Mouse (Mus musculus): ENCODE results near the gene Nr1h3. TPM values are rescaled to one million over a fixed set of nuclear protein-coding genes. Genes with fewer than 3 reads are reported as not detected.

The Nr1h3 gene
- total and polyA plus RNA-seq, 3 experiments, result 0.17 to 0.93 TPM; not detected in 1

GRCm38 (mm10) chr2:91223614-91224013 lies 21.0 kb upstream of the Nr1h3 start:
- H3K79me2 ChIP-seq (replicated peaks; ENCODE audit: control insufficient read depth, extremely low read depth, insufficient read depth, poor library complexity, severe bottlenecking), result no peaks in the 10 kb centered on the region
- H3K36me3 ChIP-seq (replicated peaks in 1 of 2; ENCODE audit: control insufficient read depth in 1 of 2, insufficient read depth in 1 of 2, low read length in 1 of 2), result peaks cover 0 to 24% of the 10 kb centered on the region in 2 experiments
- H3K4me2 ChIP-seq (ENCODE audit: insufficient read depth, low read depth, poor library complexity, severe bottlenecking), result no peak overlapping the region
- no peak overlapping the region for H3K27ac ChIP-seq (ENCODE audit: insufficient read depth, low read depth)
- no peak for DNase-seq (ENCODE audit: extremely low read depth)
- H3K27me3 ChIP-seq (replicated peaks), result no peaks in the 10 kb centered on the region
- no peak overlapping the region for H3K9ac ChIP-seq (ENCODE audit: insufficient read depth, low read depth)
- dilution Hi-C loops (cut with MboI; ENCODE audit: extremely low pct_ligation_motif_present, extremely low pct_unique_long_range_greater_than_20kb, low sequenced_read_pairs) (no loop called here), in situ Hi-C loops (cut with MboI; ENCODE audit: low pct_ligation_motif_present, low pct_unique_long_range_greater_than_20kb, low sequenced_read_pairs) (no loop called here)
- no peaks in the 10 kb centered on the region for H3K9me3 ChIP-seq (replicated peaks; ENCODE audit: low read length)
- TF ChIP-seq PAX5 (IDR thresholded peaks at IDR 0.05; ENCODE audit: low read length) (no peak), RAD21 (IDR thresholded peaks at IDR 0.05; ENCODE audit: low read depth, low read length) (peak; percentile 7; the same call in 1 of the 2 replicates), CTCF (conservative IDR thresholded peaks at IDR 0.05 in 1 of 2, IDR thresholded peaks at IDR 0.05 in 1 of 2; ENCODE audit: low read depth in 2 of 2, low read length in 2 of 2) (peak in 1 of 2 experiments; percentile 14; a peak in 1 of 4 replicates)
- H3K4me1 ChIP-seq (ENCODE audit: control insufficient read depth in 1 of 2, insufficient read depth in 2 of 2), result no peaks in the 10 kb centered on the region
- no peak overlapping the region for H3K4me3 ChIP-seq (replicated peaks in 1 of 3; ENCODE audit: low read depth in 2 of 3, low read length in 2 of 3, poor library complexity in 1 of 3)

- Histone ChIP-seq H3K4me1 (ENCODE audit: control insufficient read depth in 1 of 2, insufficient read depth in 2 of 2) (no peaks in the 10 kb centered on the region), H3K9me3 (replicated peaks; ENCODE audit: low read length) (no peaks in the 10 kb centered on the region), H3K27ac (ENCODE audit: insufficient read depth, low read depth) (no peak overlapping the region), H3K4me2 (ENCODE audit: insufficient read depth, low read depth, poor library complexity, severe bottlenecking) (no peak overlapping the region), H3K9ac (ENCODE audit: insufficient read depth, low read depth) (no peak overlapping the region), H3K4me3 (replicated peaks in 1 of 3; ENCODE audit: low read depth in 2 of 3, low read length in 2 of 3, poor library complexity in 1 of 3) (no peak overlapping the region), H3K27me3 (replicated peaks) (no peaks in the 10 kb centered on the region), H3K79me2 (replicated peaks; ENCODE audit: control insufficient read depth, extremely low read depth, insufficient read depth, poor library complexity, severe bottlenecking) (no peaks in the 10 kb centered on the region), H3K36me3 (replicated peaks in 1 of 2; ENCODE audit: control insufficient read depth in 1 of 2, insufficient read depth in 1 of 2, low read length in 1 of 2) (peaks cover 12 to 50% of the 10 kb centered on the region in 2 experiments)
- in situ Hi-C loops (cut with MboI; ENCODE audit: low pct_ligation_motif_present, low pct_unique_long_range_greater_than_20kb, low sequenced_read_pairs), result no loop called here
- no peak for DNase-seq (ENCODE audit: extremely low read depth)
- TF ChIP-seq USF1 (IDR thresholded peaks at IDR 0.05; ENCODE audit: low read depth, low read length) (no peak), JUND (conservative IDR thresholded peaks at IDR 0.05; ENCODE audit: low read depth, low read length) (no peak)
- dilution Hi-C loops (cut with MboI; ENCODE audit: extremely low pct_ligation_motif_present, extremely low pct_unique_long_range_greater_than_20kb, low sequenced_read_pairs), result no loop called here
Observed at GRCm38 (mm10) chr2:91220501-91220900, 17.9 kb upstream of the Nr1h3 start.

- Histone ChIP-seq H3K27me3 (replicated peaks) (no peaks in the 10 kb centered on the region), H3K27ac (ENCODE audit: insufficient read depth, low read depth) (no peak overlapping the region), H3K36me3 (replicated peaks in 1 of 2; ENCODE audit: control insufficient read depth in 1 of 2, insufficient read depth in 1 of 2, low read length in 1 of 2) (peaks cover 24 to 73% of the 10 kb centered on the region in 2 experiments), H3K9ac (ENCODE audit: insufficient read depth, low read depth) (no peak overlapping the region), H3K4me1 (ENCODE audit: control insufficient read depth in 1 of 2, insufficient read depth in 2 of 2) (no peaks in the 10 kb centered on the region), H3K79me2 (replicated peaks; ENCODE audit: control insufficient read depth, extremely low read depth, insufficient read depth, poor library complexity, severe bottlenecking) (no peaks in the 10 kb centered on the region), H3K4me3 (replicated peaks in 1 of 3; ENCODE audit: low read depth in 2 of 3, low read length in 2 of 3, poor library complexity in 1 of 3) (no peak overlapping the region), H3K4me2 (ENCODE audit: insufficient read depth, low read depth, poor library complexity, severe bottlenecking) (no peak overlapping the region), H3K9me3 (replicated peaks; ENCODE audit: low read length) (no peaks in the 10 kb centered on the region)
- dilution Hi-C loops (cut with MboI; ENCODE audit: extremely low pct_ligation_motif_present, extremely low pct_unique_long_range_greater_than_20kb, low sequenced_read_pairs) (no loop called here), in situ Hi-C loops (cut with MboI; ENCODE audit: low pct_ligation_motif_present, low pct_unique_long_range_greater_than_20kb, low sequenced_read_pairs) (no loop called here)
- TF ChIP-seq TCF12 (IDR thresholded peaks at IDR 0.05; ENCODE audit: low read depth, low read length), result no peak
- no peak for DNase-seq (ENCODE audit: extremely low read depth)
Observed at GRCm38 (mm10) chr2:91217032-91217431, 14.4 kb upstream of the Nr1h3 start.

- no peak overlapping the region for H3K27ac ChIP-seq (ENCODE audit: insufficient read depth, low read depth)
- no peak for DNase-seq (ENCODE audit: extremely low read depth)
- peaks cover 52 to 93% of the 10 kb centered on the region in 2 experiments for H3K36me3 ChIP-seq (replicated peaks in 1 of 2; ENCODE audit: control insufficient read depth in 1 of 2, insufficient read depth in 1 of 2, low read length in 1 of 2)
- H3K79me2 ChIP-seq (replicated peaks; ENCODE audit: control insufficient read depth, extremely low read depth, insufficient read depth, poor library complexity, severe bottlenecking), result no peaks in the 10 kb centered on the region
- H3K4me1 ChIP-seq (ENCODE audit: control insufficient read depth in 1 of 2, insufficient read depth in 2 of 2), result no peaks in the 10 kb centered on the region
- no peak overlapping the region for H3K4me2 ChIP-seq (ENCODE audit: insufficient read depth, low read depth, poor library complexity, severe bottlenecking)
- in situ Hi-C loops (cut with MboI; ENCODE audit: low pct_ligation_motif_present, low pct_unique_long_range_greater_than_20kb, low sequenced_read_pairs) (no loop called here), dilution Hi-C loops (cut with MboI; ENCODE audit: extremely low pct_ligation_motif_present, extremely low pct_unique_long_range_greater_than_20kb, low sequenced_read_pairs) (no loop called here)
- H3K4me3 ChIP-seq (replicated peaks in 1 of 3; ENCODE audit: low read depth in 2 of 3, low read length in 2 of 3, poor library complexity in 1 of 3), result no peak overlapping the region
- TF ChIP-seq TBP (conservative IDR thresholded peaks at IDR 0.05; ENCODE audit: low read depth, low read length) (no peak), SMC3 (IDR thresholded peaks at IDR 0.05; ENCODE audit: low read depth, low read length) (peak; percentile 1; the same call in 1 of the 2 replicates), CTCF (conservative IDR thresholded peaks at IDR 0.05 in 1 of 2, IDR thresholded peaks at IDR 0.05 in 1 of 2; ENCODE audit: low read depth in 2 of 2, low read length in 2 of 2) (peak in 1 of 2 experiments; percentile 34; a peak in 1 of 4 replicates), RAD21 (IDR thresholded peaks at IDR 0.05; ENCODE audit: low read depth, low read length) (peak; percentile 30), MYC (IDR thresholded peaks at IDR 0.05; ENCODE audit: low read depth, low read length) (no peak), EP300 (IDR thresholded peaks at IDR 0.05; ENCODE audit: low read length) (no peak)
- no peaks in the 10 kb centered on the region for H3K9me3 ChIP-seq (replicated peaks; ENCODE audit: low read length)
- no peaks in the 10 kb centered on the region for H3K27me3 ChIP-seq (replicated peaks)
- H3K9ac ChIP-seq (ENCODE audit: insufficient read depth, low read depth), result no peak overlapping the region
Observed at GRCm38 (mm10) chr2:91213311-91213710, 10.7 kb upstream of the Nr1h3 start.
